Mouse (Mus musculus) liver, embryonic 15.5 days (tissue): ENCODE measurements around the gene Pnn. TPM values are rescaled to one million over a fixed set of nuclear protein-coding genes. Genes with fewer than 3 reads are reported as not detected.
A peak's percentile ranks its signal among the peaks of the same experiment; 100 is the strongest.

Experiments used
- ATAC-seq: fragments of 200-750 bp; cut with Nextera tagmentation; 2 replicates; pipeline ENCODE4 v1.8.0; 2017; ENCODE audit warnings: moderate number of reproducible peaks, mild to moderate bottlenecking, moderate library complexity; ENCODE audit not compliant: insufficient read depth
- H3K27ac ChIP-seq: fragments of 300-500 bp; sonication (generic); replicated peaks from 2 replicates; pipeline ENCODE4 v1.5.1; 2015; ENCODE audit warnings: mild to moderate bottlenecking, inconsistent platforms
- H3K27me3 ChIP-seq: fragments of 300-500 bp; sonication (generic); 2 replicates; pipeline ENCODE4 v1.6.1; 2015; ENCODE audit warnings: mild to moderate bottlenecking, inconsistent platforms
- H3K36me3 ChIP-seq: fragments of 300-500 bp; sonication (generic); replicated peaks from 2 replicates; pipeline ENCODE4 v1.6.1; 2015; ENCODE audit warnings: moderate library complexity, mild to moderate bottlenecking, inconsistent platforms
- H3K4me1 ChIP-seq: fragments of 300-500 bp; sonication (generic); replicated peaks from 2 replicates; pipeline ENCODE4 v1.6.1; 2015; ENCODE audit warnings: inconsistent platforms
- H3K4me2 ChIP-seq: fragments of 300-500 bp; sonication (generic); 2 replicates; pipeline ENCODE4 v1.6.1; 2015; ENCODE audit warnings: moderate library complexity, mild to moderate bottlenecking, inconsistent platforms
- H3K4me3 ChIP-seq: fragments of 300-500 bp; sonication (generic); replicated peaks from 2 replicates; pipeline ENCODE4 v1.5.1; 2015; ENCODE audit warnings: mild to moderate bottlenecking, inconsistent platforms
- H3K9ac ChIP-seq: fragments of 300-500 bp; sonication (generic); 2 replicates; pipeline ENCODE4 v1.6.1; 2015; ENCODE audit warnings: moderate library complexity, mild to moderate bottlenecking, inconsistent platforms
- H3K9me3 ChIP-seq: fragments of 300-500 bp; sonication (generic); replicated peaks from 2 replicates; pipeline ENCODE4 v1.6.1; 2016; ENCODE audit warnings: inconsistent platforms
- WGBS: fragments of 180-500 bp; shearing (Covaris S2); methylation state at CpG from one replicate; pipeline ENCODE4 v1.1.7; 2015; ENCODE audit warnings: mixed read lengths; ENCODE audit not compliant: insufficient replicate concordance; 5-methylcytosine and 5-hydroxymethylcytosine counted together
- polyA plus RNA-seq: library from polyadenylated mRNA; unstranded; fragments of >200 nt; fragmentation: Nextera tagmentation; extraction: Ambion mirVana; gene quantifications from 2 replicates; pipeline ENCODE4 v1.2.1, GENCODE M21; 2015

Pnn gene
- polyA plus RNA-seq, 1 experiment from 2014 or later = 34.7 TPM

- Histone ChIP-seq H3K36me3 (peaks cover 45% of the 10 kb centered on the region), H3K4me2 (no peak overlapping the region), H3K4me1 (no peaks in the 10 kb centered on the region), H3K27ac (no peak overlapping the region), H3K9me3 (no peaks in the 10 kb centered on the region), H3K27me3 (no peaks in the 10 kb centered on the region), H3K9ac (no peak overlapping the region), H3K4me3 (no peak overlapping the region)
- ATAC-seq = no peak
- WGBS = 80% methylated on average over 3 of the region's 3 CpGs
Observed at GRCm38 (mm10) chr12:59074052-59074451, 7.4 kb downstream of the Pnn start.

- Histone ChIP-seq H3K27ac (no peak overlapping the region), H3K4me1 (no peaks in the 10 kb centered on the region), H3K9ac (no peak overlapping the region), H3K4me3 (no peak overlapping the region), H3K9me3 (no peaks in the 10 kb centered on the region), H3K4me2 (no peak overlapping the region), H3K36me3 (peaks cover 16% of the 10 kb centered on the region), H3K27me3 (no peaks in the 10 kb centered on the region)
- 69% methylated on average over 3 of the region's 3 CpGs for WGBS
- ATAC-seq = no peak
Observed at GRCm38 (mm10) chr12:59076996-59077395, 10.3 kb downstream of the Pnn start.

GRCm38 (mm10) chr12:59077883-59078282, 11.2 kb downstream of the Pnn start:
- Histone ChIP-seq H3K9me3 (no peaks in the 10 kb centered on the region), H3K36me3 (peaks cover 8% of the 10 kb centered on the region), H3K4me1 (no peaks in the 10 kb centered on the region), H3K9ac (no peak overlapping the region), H3K4me3 (no peak overlapping the region), H3K27ac (no peak overlapping the region), H3K27me3 (no peaks in the 10 kb centered on the region), H3K4me2 (no peak overlapping the region)
- ATAC-seq = no peak
- WGBS = 85% methylated on average over 3 of the region's 3 CpGs

GRCm38 (mm10) chr12:59080461-59080860, 13.8 kb downstream of the Pnn start:
- Histone ChIP-seq H3K4me1 (no peaks in the 10 kb centered on the region), H3K36me3 (no peaks in the 10 kb centered on the region), H3K4me3 (no peak overlapping the region), H3K27ac (no peak overlapping the region), H3K27me3 (no peaks in the 10 kb centered on the region), H3K9me3 (no peaks in the 10 kb centered on the region), H3K4me2 (no peak overlapping the region), H3K9ac (no peak overlapping the region)
- no peak for ATAC-seq
- 63% methylated on average over 4 of the region's 4 CpGs for WGBS

- no peaks in the 10 kb centered on the region for H3K4me1 ChIP-seq
- 58% methylated on average over 5 of the region's 5 CpGs for WGBS
Observed at GRCm38 (mm10) chr12:59084446-59084845, 17.8 kb downstream of the Pnn start.

GRCm38 (mm10) chr12:59086171-59086570, 19.5 kb downstream of the Pnn start:
- no peak overlapping the region for H3K9ac ChIP-seq
- no peak overlapping the region for H3K27ac ChIP-seq
- WGBS = 57% methylated on average over 5 of the region's 5 CpGs
- no peaks in the 10 kb centered on the region for H3K27me3 ChIP-seq
- H3K9me3 ChIP-seq = no peaks in the 10 kb centered on the region
- H3K4me3 ChIP-seq = no peak overlapping the region
- ATAC-seq = no peak
- H3K36me3 ChIP-seq = no peaks in the 10 kb centered on the region
- no peaks in the 10 kb centered on the region for H3K4me1 ChIP-seq
- H3K4me2 ChIP-seq = no peak overlapping the region

More at GRCm38 (mm10) chr12:59084446-59084845, 17.8 kb downstream of the Pnn start:
- Histone ChIP-seq H3K4me2 (no peak overlapping the region), H3K27ac (no peak overlapping the region), H3K9ac (no peak overlapping the region), H3K4me3 (no peak overlapping the region), H3K9me3 (no peaks in the 10 kb centered on the region), H3K36me3 (no peaks in the 10 kb centered on the region), H3K27me3 (no peaks in the 10 kb centered on the region)
- ATAC-seq = no peak

- Histone ChIP-seq H3K27me3 (no peaks in the 10 kb centered on the region), H3K36me3 (no peaks in the 10 kb centered on the region), H3K4me2 (no peak overlapping the region), H3K9me3 (no peaks in the 10 kb centered on the region), H3K27ac (no peak overlapping the region), H3K4me1 (no peaks in the 10 kb centered on the region), H3K4me3 (no peak overlapping the region), H3K9ac (no peak overlapping the region)
- 27% methylated on average over 2 of the region's 2 CpGs for WGBS
- no peak for ATAC-seq
Observed at GRCm38 (mm10) chr12:59093543-59093942, 26.9 kb downstream of the Pnn start.

- Histone ChIP-seq H3K4me3 (peak within 1 kb of the TSS; percentile 40), H3K9me3 (no peaks in the 10 kb centered on the region), H3K27ac (peak within 1 kb of the TSS; percentile 59), H3K4me1 (no peaks in the 10 kb centered on the region), H3K9ac (no peak within 1 kb of the TSS), H3K4me2 (peak within 1 kb of the TSS; percentile 13), H3K36me3 (no peaks in the 10 kb centered on the region), H3K27me3 (no peaks in the 10 kb centered on the region)
- peak; percentile 62; the same call in 1 of the 2 replicates for ATAC-seq
- 72% methylated on average over 19 of the region's 19 CpGs for WGBS
Observed at GRCm38 (mm10) chr12:59095104-59096025, 28.7 kb downstream of the Pnn start, which contains the start of gene Mia2. Gene Mia2 (plus strand): TSS chr12:59095799.

GRCm38 (mm10) chr12:59104771-59105170, 38.1 kb downstream of the Pnn start:
- ATAC-seq = no peak
- Histone ChIP-seq H3K4me1 (no peaks in the 10 kb centered on the region), H3K9me3 (no peaks in the 10 kb centered on the region), H3K4me3 (no peak overlapping the region), H3K9ac (no peak overlapping the region), H3K4me2 (no peak overlapping the region), H3K27ac (no peak overlapping the region), H3K36me3 (0 out of 2 replicates have a peak, but pooled peaks cover 3% of the 10 kb centered on the region), H3K27me3 (no peaks in the 10 kb centered on the region)
- WGBS = 53% methylated on average over 5 of the region's 5 CpGs

- Histone ChIP-seq H3K4me1 (no peaks in the 10 kb centered on the region), H3K36me3 (0 out of 2 replicates have a peak, but pooled peaks cover 3% of the 10 kb centered on the region), H3K4me2 (no peak overlapping the region), H3K9ac (no peak overlapping the region), H3K4me3 (no peak overlapping the region), H3K9me3 (no peaks in the 10 kb centered on the region), H3K27me3 (no peaks in the 10 kb centered on the region), H3K27ac (no peak overlapping the region)
- peak; percentile 93 for ATAC-seq
- 66% methylated on average over 6 of the region's 6 CpGs for WGBS
Observed at GRCm38 (mm10) chr12:59105914-59106313, 39.2 kb downstream of the Pnn start.

- Histone ChIP-seq H3K9me3 (no peaks in the 10 kb centered on the region), H3K27me3 (no peaks in the 10 kb centered on the region), H3K27ac (no peak overlapping the region), H3K4me2 (no peak overlapping the region), H3K4me1 (no peaks in the 10 kb centered on the region), H3K4me3 (no peak overlapping the region), H3K36me3 (0 out of 2 replicates have a peak, but pooled peaks cover 3% of the 10 kb centered on the region), H3K9ac (no peak overlapping the region)
- WGBS = 68% methylated on average over 5 of the region's 5 CpGs
- no peak for ATAC-seq
Observed at GRCm38 (mm10) chr12:59106491-59106890, 39.8 kb downstream of the Pnn start.
